16 mouse cellular contexts compared by ENCODE assay signal in genomic region chr3:101592281-101593265, GRCm38 (mm10). TPM values are rescaled to one million over a fixed set of nuclear protein-coding genes. Genes with fewer than 3 reads are reported as not detected.
A peak's percentile ranks its signal among the peaks of the same experiment; 100 is the strongest.
DNase-seq lines count a peak whose midpoint lies in the region; ATAC-seq and TF ChIP-seq lines count a peak whose summit lies in the region.
"Had no signal": no experiment of that assay in that cellular context is flagged by ENCODE, and none has a peak within 500 bp of the region (broad histone marks: within the 10 kb centered on the region; RNA-seq: fewer than 3 reads in every experiment).

No protein-coding gene starts in this region.

- no peak overlapping the region for H3K9ac ChIP-seq in forebrain, postnatal 0 days
- H3K9ac ChIP-seq in hindbrain, embryonic 12.5 days = no peak overlapping the region
- no peak overlapping the region for H3K9ac ChIP-seq in midbrain, embryonic 14.5 days (replicated peaks; ENCODE audit: low read length)
- H3K9ac ChIP-seq: liver, embryonic 12.5 days had no signal

- no peak overlapping the region for H3K4me2 ChIP-seq in forebrain, postnatal 0 days (ENCODE audit: low read depth)
- H3K4me2 ChIP-seq in hindbrain, embryonic 12.5 days (replicated peaks) = no peak overlapping the region
- H3K4me2 ChIP-seq in midbrain, embryonic 14.5 days (ENCODE audit: low read length) = no peak overlapping the region
- H3K4me2 ChIP-seq: liver, embryonic 12.5 days had no signal

- H3K4me1 ChIP-seq in forebrain, embryonic 10.5 days = peaks cover 27% of the 10 kb centered on the region
- peaks cover 13% of the 10 kb centered on the region for H3K4me1 ChIP-seq in forebrain, postnatal 0 days (ENCODE audit: insufficient read depth)
- H3K4me1 ChIP-seq in kidney, adult 2 months (ENCODE audit: control insufficient read depth, insufficient read depth, low read length) = peaks cover 18% of the 10 kb centered on the region
- H3K4me1 ChIP-seq in hindbrain, embryonic 12.5 days = peaks cover 39% of the 10 kb centered on the region
- 0 out of 2 replicates have a peak, but pooled peaks cover 16% of the 10 kb centered on the region for H3K4me1 ChIP-seq in midbrain, embryonic 14.5 days (ENCODE audit: control insufficient read depth, insufficient read depth, low read length)

- TF ChIP-seq POLR2A in kidney, adult 2 months (IDR thresholded peaks at IDR 0.05; ENCODE audit: low read depth, low read length) = no peak

- no peak overlapping the region for H3K4me3 ChIP-seq in forebrain, embryonic 10.5 days
- H3K4me3 ChIP-seq in forebrain, postnatal 0 days (ENCODE audit: low read depth, low read length) = no peak overlapping the region
- H3K4me3 ChIP-seq in kidney, adult 2 months (ENCODE audit: insufficient read depth, low read depth, low read length) = no peak overlapping the region
- H3K4me3 ChIP-seq in hindbrain, embryonic 12.5 days = no peak overlapping the region
- H3K4me3 ChIP-seq in midbrain, embryonic 14.5 days (replicated peaks; ENCODE audit: low read depth, low read length) = no peak overlapping the region
- H3K4me3 ChIP-seq: embryonic facial prominence, embryonic 10.5 days; liver, embryonic 12.5 days had no signal

- DNase-seq in forebrain, embryonic 10.5 days (ENCODE audit: extremely low spot score, low spot score) = no peak
- DNase-seq in forebrain, postnatal 0 days = no peak
- DNase-seq in kidney, adult 2 months = peak; percentile 4
- no peak for DNase-seq in kidney, adult 8-10 months
- DNase-seq in midbrain, embryonic 14.5 days = peak; percentile 35
- DNase-seq in lung, postnatal 14 days = no peak
- DNase-seq in adrenal gland, postnatal 36 days = no peak
- DNase-seq: cerebellum, adult 8-10 months; gastrocnemius, postnatal 36 days; lung, postnatal 4 days; retina, postnatal 1 day; thymus, adult 18-20 months had no signal

- H3K36me3 ChIP-seq in forebrain, embryonic 10.5 days (replicated peaks) = peaks cover 89% of the 10 kb centered on the region
- H3K36me3 ChIP-seq in forebrain, postnatal 0 days (ENCODE audit: insufficient read depth) = peaks cover 67% of the 10 kb centered on the region
- peaks cover 54% of the 10 kb centered on the region for H3K36me3 ChIP-seq in kidney, adult 2 months (ENCODE audit: control insufficient read depth, insufficient read depth, low read length)
- H3K36me3 ChIP-seq in hindbrain, embryonic 12.5 days = peaks cover 64% of the 10 kb centered on the region
- H3K36me3 ChIP-seq in midbrain, embryonic 14.5 days (ENCODE audit: control insufficient read depth, insufficient read depth, low read length) = peaks cover 66% of the 10 kb centered on the region

- no peak for TF ChIP-seq CTCF in forebrain, postnatal 0 days (IDR thresholded peaks at IDR 0.05; ENCODE audit: low read depth)
- no peak for TF ChIP-seq CTCF in kidney, adult 2 months (conservative IDR thresholded peaks at IDR 0.05; ENCODE audit: insufficient read depth, insufficient read length, low read depth, low read length)

- H3K27ac ChIP-seq in forebrain, embryonic 10.5 days = 0 out of 2 replicates have a peak overlapping the region, but pooled peaks have one; percentile 20
- no peak overlapping the region for H3K27ac ChIP-seq in forebrain, postnatal 0 days (ENCODE audit: low read depth, low read length)
- H3K27ac ChIP-seq in kidney, adult 2 months (ENCODE audit: insufficient read depth, low read depth, low read length) = peak overlapping the region; percentile 54
- H3K27ac ChIP-seq in hindbrain, embryonic 12.5 days = peak overlapping the region; percentile 57
- peak overlapping the region; percentile 33; the same call in 1 of the 2 replicates for H3K27ac ChIP-seq in midbrain, embryonic 14.5 days (replicated peaks; ENCODE audit: low read depth, low read length)
- H3K27ac ChIP-seq: embryonic facial prominence, embryonic 10.5 days; kidney, postnatal 0 days; liver, embryonic 12.5 days had no signal

- ATAC-seq in forebrain, postnatal 0 days = no peak
- peak; percentile 62; the same call in 1 of the 2 replicates for ATAC-seq in hindbrain, embryonic 12.5 days (ENCODE audit: low FRiP score)
- ATAC-seq in midbrain, embryonic 14.5 days (ENCODE audit: low FRiP score, low TSS enrichment) = no peak; the same call in 1 of the 2 replicates
- ATAC-seq: liver, embryonic 12.5 days had no signal

- H3K9me3 ChIP-seq in forebrain, embryonic 10.5 days = no peaks in the 10 kb centered on the region
- H3K9me3 ChIP-seq in forebrain, postnatal 0 days (ENCODE audit: low read length) = no peaks in the 10 kb centered on the region
- no peaks in the 10 kb centered on the region for H3K9me3 ChIP-seq in hindbrain, embryonic 12.5 days (replicated peaks)
- H3K9me3 ChIP-seq in midbrain, embryonic 14.5 days (ENCODE audit: control insufficient read depth, low read length) = no peaks in the 10 kb centered on the region
- H3K9me3 ChIP-seq: embryonic facial prominence, embryonic 10.5 days; liver, embryonic 12.5 days had no signal

- 89% methylated on average over 21 of the region's 21 CpGs for WGBS in forebrain, embryonic 10.5 days
- 57% methylated on average over 21 of the region's 21 CpGs for WGBS in forebrain, postnatal 0 days
- WGBS in kidney, adult 2 months = 68% methylated on average over 21 of the region's 21 CpGs
- WGBS in hindbrain, embryonic 12.5 days = 80% methylated on average over 21 of the region's 21 CpGs
- WGBS in midbrain, embryonic 14.5 days = 54% methylated on average over 21 of the region's 21 CpGs

- no peaks in the 10 kb centered on the region for H3K27me3 ChIP-seq in forebrain, embryonic 10.5 days (ENCODE audit: poor library complexity, severe bottlenecking)
- no peaks in the 10 kb centered on the region for H3K27me3 ChIP-seq in forebrain, postnatal 0 days (ENCODE audit: insufficient read depth, low read length)
- no peaks in the 10 kb centered on the region for H3K27me3 ChIP-seq in kidney, adult 2 months (replicated peaks; ENCODE audit: control insufficient read depth, insufficient read depth, low read length)
- H3K27me3 ChIP-seq in hindbrain, embryonic 12.5 days = no peaks in the 10 kb centered on the region
- H3K27me3 ChIP-seq in midbrain, embryonic 14.5 days (ENCODE audit: control insufficient read depth, insufficient read depth, low read length) = no peaks in the 10 kb centered on the region
- H3K27me3 ChIP-seq: liver, embryonic 12.5 days had no signal

RNA-seq across cellular contexts. Expression of gene Atp1a1, which starts 11.9 kb away (rescaled TPM):
- 42.8 and 48.2 TPM in 2 replicates for polyA plus RNA-seq in forebrain, embryonic 10.5 days (2016; fragmentation: Nextera tagmentation; extraction: Ambion mirVana)
- total RNA-seq in forebrain, postnatal 0 days (2014; rRNA removed) = 160 and 199 TPM in 2 replicates
- polyA plus RNA-seq in forebrain, postnatal 0 days (2015; fragmentation: Nextera tagmentation; extraction: Ambion mirVana) = 50.2 and 53.7 TPM in 2 replicates
- 2,267 and 2,428 TPM in 2 replicates for polyA plus RNA-seq in kidney, adult 2 months (2012; rRNA removed)
- 62.9 and 63.0 TPM in 2 replicates for polyA plus RNA-seq in hindbrain, embryonic 12.5 days (2016; fragmentation: Nextera tagmentation; extraction: Ambion mirVana)
- 80.9 and 84.7 TPM in 2 replicates for polyA plus RNA-seq in midbrain, embryonic 14.5 days (2014; fragmentation: Nextera tagmentation; extraction: Ambion mirVana)
- 100 to 1,000 TPM; 823 to 834 TPM for total RNA-seq in adrenal gland, postnatal 36 days (2021)

Comparison
In these comparisons a context has a peak if more than half of its experiments do, and no peak if none do; other contexts are left out.
1. DNase-seq: peak in kidney, adult 2 months (single experiment) and midbrain, embryonic 14.5 days (single experiment); none in forebrain, embryonic 10.5 days (single experiment), forebrain, postnatal 0 days (single experiment), kidney, adult 8-10 months (0 of 2), lung, postnatal 14 days (single experiment) and adrenal gland, postnatal 36 days (0 of 2).
2. RNA of gene Atp1a1, which starts 11.9 kb away (polyA plus RNA-seq): 2,267 to 2,428 TPM in kidney, adult 2 months; 80.9 to 84.7 TPM in midbrain, embryonic 14.5 days, 62.9 to 63.0 TPM in hindbrain, embryonic 12.5 days, 50.2 to 53.7 TPM in forebrain, postnatal 0 days and 42.8 to 48.2 TPM in forebrain, embryonic 10.5 days; every median in the first group is over 10 times any median in the second.